Mouse (Mus musculus): ENCODE measurements at regions not wholly inside any gene's neighbourhood (a gene's known extent, or its start where the extent isn't known, plus 50 kb on each side); places are given as distances from the start of the nearest gene placed in this dataset.

GRCm38 (mm10) chr11:7555613-7556274, 342.0 kb upstream of the Igfbp3 start:
- H3ac ChIP-seq (ENCODE audit: control insufficient read depth, insufficient read length): no peak overlapping the region
- no peak overlapping the region for H3K4me2 ChIP-seq (ENCODE audit: low read depth)
- H3K36me3 ChIP-seq (ENCODE audit: control insufficient read depth, insufficient read depth): no peaks in the 10 kb centered on the region
- no peak overlapping the region for H3K4me3 ChIP-seq
- H3K79me2 ChIP-seq (ENCODE audit: control insufficient read depth, insufficient read depth): no peaks in the 10 kb centered on the region
- TF ChIP-seq MYOG (IDR thresholded peaks at IDR 0.05; ENCODE audit: control insufficient read depth in 1 of 3, insufficient read depth in 1 of 3, insufficient read length in 2 of 3, low read depth in 2 of 3) (no peak), TCF3 (IDR thresholded peaks at IDR 0.05; ENCODE audit: insufficient read length, low read depth) (no peak), E2F4 (IDR thresholded peaks at IDR 0.05; ENCODE audit: insufficient read depth) (no peak), POLR2AphosphoS2 (IDR thresholded peaks at IDR 0.05; ENCODE audit: insufficient read length, low read depth) (no peak), USF1 (IDR thresholded peaks at IDR 0.05; ENCODE audit: low read depth) (no peak), TCF12 (IDR thresholded peaks at IDR 0.05; ENCODE audit: insufficient read depth, poor library complexity, severe bottlenecking) (no peak)
- no peaks in the 10 kb centered on the region for H3K27me3 ChIP-seq (ENCODE audit: control insufficient read depth, insufficient read depth, insufficient read length)

- H3K4me2 ChIP-seq (ENCODE audit: low read depth): no peak overlapping the region
- H3K36me3 ChIP-seq (ENCODE audit: control insufficient read depth, insufficient read depth): no peaks in the 10 kb centered on the region
- no peak overlapping the region for H3K4me3 ChIP-seq
- no peaks in the 10 kb centered on the region for H3K79me2 ChIP-seq (ENCODE audit: control insufficient read depth, insufficient read depth)
- no peaks in the 10 kb centered on the region for H3K27me3 ChIP-seq (ENCODE audit: control insufficient read depth, insufficient read depth, insufficient read length)
- TF ChIP-seq MAX (IDR thresholded peaks at IDR 0.05; ENCODE audit: low read depth) (no peak), POLR2A (IDR thresholded peaks at IDR 0.05; ENCODE audit: insufficient read length, low read depth) (no peak), USF1 (IDR thresholded peaks at IDR 0.05; ENCODE audit: low read depth) (no peak), TCF12 (IDR thresholded peaks at IDR 0.05; ENCODE audit: insufficient read depth, poor library complexity, severe bottlenecking) (no peak), POLR2AphosphoS2 (IDR thresholded peaks at IDR 0.05; ENCODE audit: insufficient read length, low read depth) (no peak), REST (IDR thresholded peaks at IDR 0.05; ENCODE audit: insufficient read depth, insufficient read length) (no peak), MYOG (IDR thresholded peaks at IDR 0.05; ENCODE audit: control insufficient read depth in 1 of 3, insufficient read depth in 1 of 3, insufficient read length in 2 of 3, low read depth in 2 of 3) (no peak), CEBPB (IDR thresholded peaks at IDR 0.05; ENCODE audit: insufficient read depth, poor library complexity, severe bottlenecking) (no peak), TCF3 (IDR thresholded peaks at IDR 0.05; ENCODE audit: insufficient read length, low read depth) (no peak)
- H3ac ChIP-seq (ENCODE audit: control insufficient read depth, insufficient read length): no peak overlapping the region
Observed at GRCm38 (mm10) chr11:7552154-7552553, 338.4 kb upstream of the Igfbp3 start.

GRCm38 (mm10) chr11:7547796-7548195, 334.1 kb upstream of the Igfbp3 start:
- no peak overlapping the region for H3K4me3 ChIP-seq
- TF ChIP-seq REST (IDR thresholded peaks at IDR 0.05; ENCODE audit: insufficient read depth, insufficient read length): no peak
- TF ChIP-seq MYOG (IDR thresholded peaks at IDR 0.05; ENCODE audit: control insufficient read depth in 1 of 3, insufficient read depth in 1 of 3, insufficient read length in 2 of 3, low read depth in 2 of 3): no peak
- TF ChIP-seq MYOD1 (IDR thresholded peaks at IDR 0.05; ENCODE audit: control insufficient read depth in 1 of 3, insufficient read length in 2 of 3, low read depth in 2 of 3): no peak
- no peak for TF ChIP-seq POLR2A (IDR thresholded peaks at IDR 0.05; ENCODE audit: insufficient read length, low read depth)
- no peak for TF ChIP-seq MAX (IDR thresholded peaks at IDR 0.05; ENCODE audit: low read depth)
- no peak for TF ChIP-seq USF1 (IDR thresholded peaks at IDR 0.05; ENCODE audit: low read depth)
- no peaks in the 10 kb centered on the region for H3K79me2 ChIP-seq (ENCODE audit: control insufficient read depth, insufficient read depth)
- H3K27me3 ChIP-seq (ENCODE audit: control insufficient read depth, insufficient read depth, insufficient read length): no peaks in the 10 kb centered on the region
- no peaks in the 10 kb centered on the region for H3K36me3 ChIP-seq (ENCODE audit: control insufficient read depth, insufficient read depth)
- no peak overlapping the region for H3K4me2 ChIP-seq (ENCODE audit: low read depth)
- H3ac ChIP-seq (ENCODE audit: control insufficient read depth, insufficient read length): no peak overlapping the region

- Histone ChIP-seq H3ac (ENCODE audit: control insufficient read depth, insufficient read length) (no peak overlapping the region), H3K4me3 (no peak overlapping the region), H3K36me3 (ENCODE audit: control insufficient read depth, insufficient read depth) (no peaks in the 10 kb centered on the region), H3K79me2 (ENCODE audit: control insufficient read depth, insufficient read depth) (no peaks in the 10 kb centered on the region), H3K4me2 (ENCODE audit: low read depth) (no peak overlapping the region), H3K27me3 (ENCODE audit: control insufficient read depth, insufficient read depth, insufficient read length) (no peaks in the 10 kb centered on the region)
- TF ChIP-seq USF1 (IDR thresholded peaks at IDR 0.05; ENCODE audit: low read depth): no peak
- TF ChIP-seq MAX (IDR thresholded peaks at IDR 0.05; ENCODE audit: low read depth): no peak
- no peak for TF ChIP-seq REST (IDR thresholded peaks at IDR 0.05; ENCODE audit: insufficient read depth, insufficient read length)
- TF ChIP-seq MYOG (IDR thresholded peaks at IDR 0.05; ENCODE audit: control insufficient read depth in 1 of 3, insufficient read depth in 1 of 3, insufficient read length in 2 of 3, low read depth in 2 of 3): no peak
- no peak for TF ChIP-seq TCF3 (IDR thresholded peaks at IDR 0.05; ENCODE audit: insufficient read length, low read depth)
- no peak for TF ChIP-seq POLR2A (IDR thresholded peaks at IDR 0.05; ENCODE audit: insufficient read length, low read depth)
- no peak for TF ChIP-seq E2F4 (IDR thresholded peaks at IDR 0.05; ENCODE audit: insufficient read depth)
- TF ChIP-seq POLR2AphosphoS2 (IDR thresholded peaks at IDR 0.05; ENCODE audit: insufficient read length, low read depth): no peak
- TF ChIP-seq TCF12 (IDR thresholded peaks at IDR 0.05; ENCODE audit: insufficient read depth, poor library complexity, severe bottlenecking): no peak
Observed at GRCm38 (mm10) chr11:7545621-7546020, 331.9 kb upstream of the Igfbp3 start.

- no peak overlapping the region for H3K4me3 ChIP-seq
- TF ChIP-seq TCF12 (IDR thresholded peaks at IDR 0.05; ENCODE audit: insufficient read depth, poor library complexity, severe bottlenecking) (no peak), SRF (IDR thresholded peaks at IDR 0.05; ENCODE audit: control insufficient read depth, insufficient read length, low read depth) (no peak), MYOD1 (IDR thresholded peaks at IDR 0.05; ENCODE audit: control insufficient read depth in 1 of 3, insufficient read length in 2 of 3, low read depth in 2 of 3) (no peak), MAX (IDR thresholded peaks at IDR 0.05; ENCODE audit: low read depth) (no peak), CEBPB (IDR thresholded peaks at IDR 0.05; ENCODE audit: insufficient read depth, poor library complexity, severe bottlenecking) (no peak), TCF3 (IDR thresholded peaks at IDR 0.05; ENCODE audit: insufficient read length, low read depth) (no peak), POLR2A (IDR thresholded peaks at IDR 0.05; ENCODE audit: insufficient read length, low read depth) (no peak)
- no peak overlapping the region for H3ac ChIP-seq (ENCODE audit: control insufficient read depth, insufficient read length)
- no peak overlapping the region for H3K4me2 ChIP-seq (ENCODE audit: low read depth)
- H3K79me2 ChIP-seq (ENCODE audit: control insufficient read depth, insufficient read depth): no peaks in the 10 kb centered on the region
- H3K27me3 ChIP-seq (ENCODE audit: control insufficient read depth, insufficient read depth, insufficient read length): no peaks in the 10 kb centered on the region
- no peaks in the 10 kb centered on the region for H3K36me3 ChIP-seq (ENCODE audit: control insufficient read depth, insufficient read depth)
Observed at GRCm38 (mm10) chr11:7534590-7534989, 320.9 kb upstream of the Igfbp3 start.
